Mouse (Mus musculus) brain, embryonic 14.5 days (tissue): ENCODE results near the gene Pdzd11.

Experiments used
- CTCF ChIP-seq: fragments of 200-500 bp; IDR thresholded peaks from 2 replicates; pipeline ENCODE4 v1.5.1; 2012; ENCODE audit warnings: inconsistent platforms, mild to moderate bottlenecking, moderate library complexity, borderline replicate concordance; ENCODE audit not compliant: insufficient read depth, insufficient read length; ENCODE audit errors: extremely low read depth
- POLR2A ChIP-seq: fragments of 200-500 bp; IDR thresholded peaks from 2 replicates; pipeline ENCODE4 v1.6.1; 2012; ENCODE audit warnings: mild to moderate bottlenecking, inconsistent platforms, borderline replicate concordance; ENCODE audit not compliant: poor library complexity, insufficient read depth, insufficient read length, severe bottlenecking; ENCODE audit errors: extremely low read depth

GRCm38 (mm10) chrX:100621366-100621765 is 5.0 kb downstream of the Pdzd11 start:
- TF ChIP-seq CTCF (no peak), POLR2A (no peak)
